Mouse (Mus musculus): ENCODE measurements around the gene Sult2b1. TPM values are rescaled to one million over a fixed set of nuclear protein-coding genes. Genes with fewer than 3 reads are reported as not detected.

Gene Sult2b1
- total RNA-seq, 2 experiments from 2014 or later = not detected

DNA sequence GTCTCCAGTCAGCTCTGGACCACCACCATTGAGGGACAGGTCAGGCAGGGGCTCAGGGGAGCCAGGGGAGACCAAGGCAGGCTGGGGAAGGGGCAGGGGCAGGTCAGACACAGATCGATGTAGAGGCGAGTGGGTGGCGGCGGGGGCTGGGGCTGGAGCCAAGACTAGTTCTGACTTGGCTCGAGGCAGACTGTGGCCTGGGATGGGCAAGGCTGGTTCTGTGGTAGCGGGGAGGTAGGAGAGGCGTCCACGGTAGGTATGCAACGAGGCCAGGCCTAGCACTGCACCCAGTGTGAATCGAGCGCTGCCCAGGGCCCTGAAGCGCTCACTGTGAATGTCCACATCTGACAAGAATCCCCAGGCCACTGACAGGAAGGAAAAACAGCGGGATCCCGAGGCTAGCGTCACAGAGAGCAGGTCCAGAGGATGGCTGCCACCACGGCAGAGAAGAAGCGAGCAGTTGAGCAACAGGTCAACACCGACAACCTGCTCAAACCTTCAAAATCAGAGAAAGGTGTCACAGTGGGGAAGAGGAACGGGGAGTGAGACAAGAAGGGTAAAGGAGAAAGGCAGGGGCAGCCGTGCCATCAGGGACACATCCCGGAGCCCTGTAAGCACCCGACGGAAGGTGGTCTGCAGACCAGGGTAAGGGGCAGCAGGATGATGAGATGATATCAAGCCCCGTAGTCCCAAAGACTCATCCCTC is 73.0 kb downstream of the Sult2b1 start:
- peak; percentile 21 for DNase-seq

DNA sequence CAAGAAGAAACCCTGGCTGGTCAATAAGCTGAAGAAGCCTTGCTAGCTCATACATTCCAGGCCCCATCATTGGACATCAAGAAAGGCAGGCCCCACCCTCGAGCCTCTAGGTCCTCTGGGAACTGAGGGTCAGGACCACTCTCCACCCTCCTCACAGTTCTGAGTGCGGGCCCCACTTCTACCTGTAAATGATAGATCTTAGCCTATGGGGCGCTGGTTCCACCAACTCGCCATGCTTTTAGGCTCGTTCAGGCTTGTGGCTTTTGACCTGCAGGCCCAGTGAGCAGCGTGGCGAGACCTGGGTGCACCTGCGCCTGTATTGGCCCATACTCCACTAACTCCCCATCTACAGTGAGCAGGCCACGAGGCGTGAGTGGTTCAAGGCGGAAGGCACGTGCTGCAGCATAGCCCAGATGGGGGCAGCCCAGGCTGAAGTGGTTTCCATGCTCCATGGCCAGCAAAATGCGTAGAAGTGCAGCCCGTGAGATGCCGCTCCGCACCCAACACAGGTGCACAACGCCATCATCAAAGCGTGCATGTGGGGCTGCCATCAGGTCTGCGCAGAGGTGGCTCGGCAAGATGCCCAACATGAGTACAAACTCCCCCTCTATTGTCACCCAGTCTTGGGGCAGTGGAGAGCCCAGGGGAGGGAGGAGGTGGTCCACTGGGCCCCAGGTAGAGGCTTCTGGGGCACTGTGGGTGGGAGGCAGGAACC is 73.8 kb downstream of the Sult2b1 start:
- DNase-seq = peak; percentile 18

- no peak for DNase-seq
Observed at GRCm38 (mm10) chr7:45709677-45710355, 74.7 kb downstream of the Sult2b1 start.

- DNase-seq = no peak
Observed at GRCm38 (mm10) chr7:45709036-45709435, 75.4 kb downstream of the Sult2b1 start.

DNA sequence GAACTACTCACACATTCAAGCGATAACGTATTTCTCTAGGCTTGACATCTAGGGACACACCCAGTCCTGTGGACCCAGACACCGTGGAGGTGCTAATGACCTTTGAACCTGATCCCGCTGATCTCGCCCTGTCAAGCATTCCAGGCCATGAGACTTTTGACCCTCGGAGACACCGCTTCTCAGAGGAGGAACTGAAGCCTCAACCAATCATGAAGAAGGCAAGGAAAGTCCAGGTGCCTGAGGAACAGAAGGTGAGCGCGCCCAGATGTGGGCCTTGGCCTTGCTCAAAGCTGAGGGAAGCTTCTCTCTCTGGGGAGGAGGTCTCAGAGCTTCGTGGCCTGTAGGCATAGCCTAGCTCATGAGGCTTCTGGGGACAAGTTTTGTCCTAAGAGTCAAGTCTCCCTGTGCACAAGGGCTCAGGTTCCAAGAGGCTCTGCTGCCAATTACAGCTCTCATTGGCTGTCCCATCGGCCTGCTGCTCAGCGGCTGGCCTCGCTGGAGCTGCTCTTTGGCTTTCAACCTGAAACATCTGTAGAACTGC is 76.2 kb downstream of the Sult2b1 start:
- peak; percentile 45 for DNase-seq

DNA sequence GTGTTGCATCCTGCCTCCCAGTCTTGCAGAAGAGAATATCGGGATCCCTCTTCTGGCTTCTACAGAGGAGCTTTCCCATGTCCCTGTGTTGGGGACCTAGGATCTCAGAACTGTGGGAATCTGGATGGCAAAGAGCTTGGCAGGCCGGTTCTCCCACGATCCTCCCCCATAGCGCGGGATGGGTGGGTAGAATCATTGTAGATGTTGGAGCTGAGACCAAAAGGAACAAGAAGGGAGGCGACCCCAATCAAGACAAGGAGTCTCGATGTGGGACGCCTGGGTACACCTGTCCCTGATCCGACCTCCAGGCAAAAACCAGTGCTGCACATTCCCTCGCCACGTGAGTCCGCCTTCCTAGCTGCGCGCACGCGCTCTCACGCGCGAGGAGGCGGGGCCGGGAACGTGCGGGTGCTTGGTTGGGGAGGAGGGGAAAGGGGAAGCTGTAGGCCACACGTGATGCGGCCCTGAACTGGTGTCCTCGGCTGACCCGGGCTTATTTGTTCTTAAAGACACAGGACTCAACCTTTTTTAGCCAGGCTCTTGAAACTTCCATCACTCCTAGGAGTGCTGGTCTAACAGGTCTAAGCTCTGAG is 77.0 kb downstream of the Sult2b1 start:
- DNase-seq = peak; percentile 97

GRCm38 (mm10) chr7:45706721-45707241 is 77.7 kb downstream of the Sult2b1 start:
- peak; percentile 92 for DNase-seq

- DNase-seq = peak; percentile 82
Observed at GRCm38 (mm10) chr7:45705873-45706281, 78.6 kb downstream of the Sult2b1 start.

- DNase-seq = peak; percentile 57
Observed at GRCm38 (mm10) chr7:45705443-45705864, 79.0 kb downstream of the Sult2b1 start.

- DNase-seq = peak; percentile 95
Observed at GRCm38 (mm10) chr7:45704730-45705442, 79.6 kb downstream of the Sult2b1 start, which contains the start of gene Dbp. Dbp (plus strand) TSS chr7:45705088.

GRCm38 (mm10) chr7:45704046-45704559 is 80.4 kb downstream of the Sult2b1 start:
- DNase-seq = peak; percentile 64

GRCm38 (mm10) chr7:45703521-45704033 is 80.9 kb downstream of the Sult2b1 start:
- DNase-seq = peak; percentile 17

DNA sequence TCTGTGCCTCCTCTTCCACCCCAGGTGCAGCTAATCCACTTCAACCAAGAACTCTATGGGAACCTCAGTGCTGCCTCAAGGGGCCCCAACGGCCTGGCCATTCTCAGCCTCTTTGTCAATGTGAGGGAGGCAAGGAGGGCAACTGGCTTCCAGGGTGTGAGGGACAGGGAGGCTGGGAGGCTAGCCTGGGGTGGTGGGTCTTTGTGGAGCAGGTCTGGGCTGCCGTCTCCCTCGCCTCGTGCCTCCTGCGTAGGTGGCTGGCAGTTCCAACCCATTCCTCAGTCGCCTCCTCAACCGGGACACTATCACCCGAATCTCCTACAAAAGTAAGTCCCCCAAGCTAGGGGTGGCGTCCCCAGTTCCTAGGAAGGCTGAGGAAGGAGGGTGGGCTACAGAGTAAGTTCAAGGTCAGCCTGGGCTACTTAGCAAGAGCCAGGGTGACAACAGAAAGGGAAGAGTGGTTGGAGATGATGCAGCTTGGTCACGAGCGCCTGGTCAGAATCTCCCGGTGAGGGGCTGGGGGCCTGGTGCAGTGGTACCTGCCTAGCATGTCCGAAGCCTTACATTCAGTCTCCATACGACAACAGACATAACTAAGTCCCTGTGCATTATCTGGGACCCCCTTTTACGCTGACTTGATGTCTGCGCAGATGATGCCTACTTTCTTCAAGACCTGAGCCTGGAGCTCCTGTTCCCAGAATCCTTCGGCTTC is 81.5 kb downstream of the Sult2b1 start:
- no peak for DNase-seq

DNA sequence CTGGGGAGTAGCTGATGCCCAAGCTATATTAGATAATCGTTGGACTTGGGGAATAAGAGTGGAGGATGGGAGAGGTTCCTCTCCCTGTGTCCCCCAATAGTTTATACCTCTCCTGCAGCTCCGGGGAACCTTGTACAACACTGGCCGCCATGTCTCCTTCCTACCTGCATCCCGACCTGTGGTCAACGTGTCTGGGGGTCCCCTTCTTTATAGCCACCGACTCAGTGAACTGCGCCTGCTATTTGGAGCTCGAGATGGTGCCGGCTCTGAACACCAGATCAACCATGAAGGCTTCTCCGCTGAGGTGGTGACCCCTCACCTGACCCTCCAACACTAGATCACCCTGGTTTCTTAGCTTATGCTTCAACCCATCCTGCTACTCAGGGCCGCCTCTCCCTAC is 82.2 kb downstream of the Sult2b1 start:
- no peak for DNase-seq

DNA sequence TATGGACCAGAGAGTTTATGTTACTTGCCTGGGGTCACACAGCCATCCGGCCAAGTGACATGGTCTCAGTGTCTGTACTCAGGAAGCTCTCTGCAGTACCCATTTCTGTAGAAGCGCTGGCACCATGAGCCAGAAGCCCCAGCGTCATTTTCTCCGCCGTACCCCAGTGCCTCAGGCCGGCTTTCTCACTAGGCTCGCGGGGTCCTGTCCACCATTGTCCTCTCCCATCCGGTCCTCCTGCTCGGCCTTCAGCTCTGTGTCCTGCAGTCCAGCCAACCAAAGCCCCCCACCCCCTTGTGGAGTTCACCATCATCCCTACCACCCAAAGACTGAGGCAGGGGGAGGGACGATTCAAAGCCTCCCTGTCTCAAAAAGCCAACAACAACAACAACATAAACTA is 82.9 kb downstream of the Sult2b1 start:
- DNase-seq = peak; percentile 11

- peak; percentile 36 for DNase-seq
Observed at GRCm38 (mm10) chr7:45701072-45701471, 83.4 kb downstream of the Sult2b1 start.

DNA sequence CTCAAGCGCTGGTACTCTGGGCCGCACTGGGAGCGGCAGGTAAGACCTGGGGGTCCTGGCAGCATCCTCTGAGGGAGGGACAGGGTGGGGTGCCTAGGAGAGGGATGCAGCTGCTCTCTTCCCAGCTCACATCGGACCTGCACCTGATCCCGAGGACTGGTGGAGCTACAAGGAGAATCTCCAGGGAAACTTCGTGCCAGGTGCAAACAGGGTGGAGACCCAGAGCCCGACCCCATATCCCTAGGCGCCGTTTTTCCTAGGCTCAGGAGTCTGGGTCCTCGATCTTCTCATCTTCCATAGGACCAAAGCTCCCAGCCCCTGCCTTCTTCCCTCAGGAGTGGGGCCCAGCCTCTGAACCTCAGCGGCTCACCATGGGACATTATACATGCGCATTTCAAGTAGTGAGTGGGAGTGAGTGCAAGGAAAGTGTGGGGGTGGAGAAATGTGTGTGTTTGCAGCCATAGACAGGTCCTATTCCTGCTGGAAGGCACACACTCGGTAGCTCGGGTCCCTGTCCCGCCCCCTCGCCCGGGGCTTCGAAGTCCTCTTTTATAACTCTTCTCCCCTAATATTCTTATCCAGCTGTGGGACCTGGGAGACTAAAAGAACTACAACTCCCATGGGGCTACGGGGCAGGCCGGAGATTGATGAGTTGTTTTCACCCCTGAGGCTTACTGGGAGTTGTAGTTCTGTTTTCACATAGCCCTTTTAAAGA is 84.0 kb downstream of the Sult2b1 start:
- DNase-seq = peak; percentile 66

GRCm38 (mm10) chr7:45699523-45700141 is 84.8 kb downstream of the Sult2b1 start, which contains the start of gene Car11:
Car11 (plus strand) TSS chr7:45699843.
- DNase-seq = peak; percentile 36

DNA sequence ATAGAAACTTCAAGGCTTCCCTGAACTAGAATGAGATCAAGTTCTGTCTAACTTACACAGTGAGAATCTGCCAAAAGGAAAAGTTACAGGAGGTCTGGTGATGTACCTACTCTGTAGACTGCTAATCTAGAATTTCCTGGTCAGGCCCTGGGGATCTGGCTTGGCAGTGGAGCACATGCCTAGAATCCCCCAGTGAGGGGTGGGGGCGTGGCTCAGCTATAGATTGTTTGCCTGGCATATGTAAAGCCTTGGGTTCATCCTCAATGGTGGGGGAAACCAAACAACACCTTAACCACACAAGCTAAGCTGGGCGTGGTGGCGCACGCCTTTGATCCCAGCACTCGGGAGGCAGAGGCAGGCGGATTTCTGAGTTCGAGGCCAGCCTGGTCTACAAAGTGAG is 86.6 kb downstream of the Sult2b1 start:
- DNase-seq = no peak
